Mouse (Mus musculus) right cerebral cortex, postnatal 36 days (tissue): ENCODE measurements around the gene Xrcc3.

ENCODE experiments used
- DNase-seq, 2 experiments: peaks; one replicate each; pipeline ENCODE4 v3.0.0; 2022; ENCODE audit warnings: low spot score in 2 of 2, mixed read lengths in 1 of 2

Gene Xrcc3

GRCm38 (mm10) chr12:111774156-111774555 is 39.5 kb downstream of the Xrcc3 start:
- DNase-seq, result no peak

GRCm38 (mm10) chr12:111770651-111771050 is 43.0 kb downstream of the Xrcc3 start:
- no peak for DNase-seq

- DNase-seq, result no peak
These were observed 43.7 kb downstream of the Xrcc3 start for GRCm38 (mm10) chr12:111769816-111770577.

- no peak for DNase-seq
These were observed 44.4 kb downstream of the Xrcc3 start for GRCm38 (mm10) chr12:111769306-111769705.

- DNase-seq, result no peak
These were observed 45.2 kb downstream of the Xrcc3 start for GRCm38 (mm10) chr12:111768322-111768928.

GRCm38 (mm10) chr12:111766313-111767236 is 47.1 kb downstream of the Xrcc3 start:
- DNase-seq, result no peak

GRCm38 (mm10) chr12:111762620-111763280 is 50.9 kb downstream of the Xrcc3 start:
- DNase-seq, result peak in 1 of 2 experiments; percentile 34

- no peak for DNase-seq
These were observed 53.3 kb downstream of the Xrcc3 start for GRCm38 (mm10) chr12:111760306-111760908.

- no peak for DNase-seq
These were observed 54.3 kb downstream of the Xrcc3 start for GRCm38 (mm10) chr12:111759176-111760061.

- DNase-seq, result peak; percentile 64 to 74
These were observed 55.1 kb downstream of the Xrcc3 start, which contains the start of gene Klc1 for GRCm38 (mm10) chr12:111758381-111759175. Klc1 (plus strand) TSS chr12:111758849.

- DNase-seq, result no peak
These were observed 55.9 kb downstream of the Xrcc3 start for GRCm38 (mm10) chr12:111757561-111758325.

- DNase-seq, result no peak
These were observed 57.0 kb downstream of the Xrcc3 start for GRCm38 (mm10) chr12:111756698-111757082.

- DNase-seq, result no peak
These were observed 57.5 kb downstream of the Xrcc3 start for GRCm38 (mm10) chr12:111756082-111756697.

- no peak for DNase-seq
These were observed 58.4 kb downstream of the Xrcc3 start for GRCm38 (mm10) chr12:111755231-111755630.

GRCm38 (mm10) chr12:111754710-111755109 is 59.0 kb downstream of the Xrcc3 start:
- DNase-seq, result no peak

GRCm38 (mm10) chr12:111753347-111753746 is 60.3 kb downstream of the Xrcc3 start:
- DNase-seq, result no peak
